Mouse (Mus musculus): ENCODE measurements at regions not wholly inside any gene's neighbourhood (a gene's known extent, or its start where the extent isn't known, plus 50 kb on each side); places are given as distances from the start of the nearest gene placed in this dataset.
"Not testable (repeated sequence)": the region's sequence is repeated elsewhere in the genome, so short reads cannot be mapped to it uniquely, and the experiment has no call there.

GRCm38 (mm10) chr9:4234796-4235195 lies 74.5 kb downstream of the Aasdhppt start:
- no peak for DNase-seq (ENCODE audit: low spot score)

DNA sequence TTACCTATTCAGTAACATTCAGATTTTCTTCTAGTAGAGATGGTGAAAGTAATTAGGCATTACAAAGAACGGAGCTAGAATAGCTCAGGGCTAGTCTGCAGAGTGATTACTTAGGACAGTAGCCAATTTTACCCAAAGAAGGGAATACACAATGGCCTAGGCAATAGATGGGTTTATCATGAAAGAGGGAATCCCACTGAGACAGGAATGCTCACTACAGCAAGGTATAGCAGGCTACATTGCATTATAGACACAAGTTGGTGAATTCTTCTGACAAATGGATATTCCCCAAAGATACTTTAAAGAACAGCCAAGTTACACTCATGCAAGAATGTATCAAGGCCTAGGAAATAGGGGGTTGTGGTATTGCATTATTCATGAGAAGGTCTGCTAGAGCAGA lies 94.7 kb downstream of the Aasdhppt start:
- not testable (repeated sequence) for DNase-seq (ENCODE audit: low spot score)

DNA sequence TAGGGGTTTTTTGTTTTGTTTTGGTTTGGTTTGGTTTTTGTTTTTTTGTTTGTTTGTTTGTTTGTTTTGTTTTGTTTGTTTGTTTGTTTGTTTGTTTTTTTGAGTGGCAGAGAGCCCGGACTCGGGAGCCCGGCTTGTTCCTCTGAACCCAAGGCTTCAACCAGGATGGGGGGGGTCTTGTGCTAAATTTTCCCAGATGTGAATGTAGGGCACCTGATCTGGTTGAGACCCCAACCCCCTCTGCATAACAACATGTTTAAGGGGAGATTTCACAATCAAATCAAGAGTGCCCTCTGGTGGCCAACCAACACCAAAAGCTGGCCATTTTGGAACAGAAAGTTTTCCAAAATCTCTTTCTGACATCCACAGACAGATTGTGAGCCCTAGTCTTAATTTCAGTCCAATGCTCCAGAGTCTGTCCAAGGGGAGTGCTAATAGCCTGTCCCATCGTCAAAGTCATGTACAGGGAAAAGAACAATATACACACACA lies 99.2 kb downstream of the Aasdhppt start:
- no peak for DNase-seq (ENCODE audit: low spot score)

- DNase-seq (ENCODE audit: low spot score): not testable (repeated sequence)
These were observed 116.5 kb downstream of the Aasdhppt start for GRCm38 (mm10) chr9:4192737-4193136.

- not testable (repeated sequence) for DNase-seq (ENCODE audit: low spot score)
These were observed 153.3 kb downstream of the Aasdhppt start for GRCm38 (mm10) chr9:4156011-4156410.

- DNase-seq (ENCODE audit: low spot score): peak; percentile 11
These were observed 170.4 kb downstream of the Aasdhppt start for GRCm38 (mm10) chr9:4138829-4139228.

DNA sequence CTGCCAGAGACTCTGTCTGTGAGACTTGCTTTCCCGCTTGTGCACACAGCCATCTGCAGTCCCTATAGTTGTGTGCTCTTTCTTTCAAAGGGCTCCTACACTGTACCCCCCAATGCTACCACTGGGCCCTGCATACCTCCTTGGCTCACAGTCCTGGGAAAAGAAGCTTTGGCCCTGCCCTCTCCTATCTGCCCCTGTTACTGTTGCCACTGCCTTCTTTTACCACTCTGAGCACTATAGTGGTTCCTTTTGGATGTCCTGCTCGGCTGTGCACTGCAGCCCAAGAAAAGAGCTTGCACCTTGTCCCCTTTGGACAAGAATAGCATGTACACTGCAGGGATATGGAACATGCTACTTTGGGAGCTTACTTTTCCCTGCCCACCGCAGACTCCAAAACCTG lies 216.8 kb downstream of the Aasdhppt start:
- no peak for DNase-seq (ENCODE audit: low spot score)

GRCm38 (mm10) chr9:4082668-4083067 lies 226.6 kb downstream of the Aasdhppt start:
- not testable (repeated sequence) for DNase-seq (ENCODE audit: low spot score)

- no peak for DNase-seq (ENCODE audit: low spot score)
These were observed 248.2 kb downstream of the Aasdhppt start for GRCm38 (mm10) chr9:4061037-4061436.

DNA sequence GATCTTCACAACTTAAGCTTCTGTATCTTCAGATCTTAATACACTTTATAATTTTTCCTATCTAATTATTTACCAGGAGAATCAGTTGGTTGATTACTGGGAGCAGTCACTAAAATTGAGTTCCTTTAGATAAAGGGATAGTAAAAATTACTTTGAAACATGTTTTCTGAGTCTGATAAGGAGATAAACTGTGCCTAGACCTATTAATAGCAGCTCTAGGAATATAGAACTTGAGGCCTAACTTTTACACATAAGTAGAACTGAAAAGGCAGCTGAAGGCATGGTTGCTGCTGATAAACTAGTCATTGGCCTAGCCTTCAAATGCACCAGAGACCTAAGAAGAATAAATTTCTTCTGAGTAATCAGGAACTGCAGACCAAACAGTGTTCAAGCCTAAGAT lies 260.5 kb downstream of the Aasdhppt start:
- no peak for DNase-seq (ENCODE audit: low spot score)

DNA sequence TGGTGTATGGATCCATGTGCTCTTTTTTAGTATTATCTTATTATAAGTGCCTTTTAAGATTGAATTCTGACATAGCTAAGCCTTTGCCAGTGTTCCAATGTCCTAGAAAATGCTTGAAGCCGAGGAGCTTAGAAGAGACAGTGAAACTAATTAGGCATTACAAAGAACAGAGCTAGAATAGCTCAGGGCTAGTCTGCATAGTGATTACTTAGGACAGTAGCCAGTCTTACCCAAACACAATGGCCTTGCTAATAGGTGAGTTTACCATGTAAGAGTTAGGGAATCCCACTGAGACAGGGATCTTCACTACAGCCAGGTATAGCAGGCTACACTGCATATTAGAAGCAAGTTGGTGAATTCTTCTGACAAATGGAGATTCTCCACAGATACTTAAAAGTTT lies 261.6 kb downstream of the Aasdhppt start:
- not testable (repeated sequence) for DNase-seq (ENCODE audit: low spot score)

- DNase-seq (ENCODE audit: low spot score): no peak
These were observed 268.2 kb downstream of the Aasdhppt start for GRCm38 (mm10) chr9:4040871-4041665.

GRCm38 (mm10) chr9:4027181-4027580 lies 282.1 kb downstream of the Aasdhppt start:
- DNase-seq (ENCODE audit: low spot score): not testable (repeated sequence)

DNA sequence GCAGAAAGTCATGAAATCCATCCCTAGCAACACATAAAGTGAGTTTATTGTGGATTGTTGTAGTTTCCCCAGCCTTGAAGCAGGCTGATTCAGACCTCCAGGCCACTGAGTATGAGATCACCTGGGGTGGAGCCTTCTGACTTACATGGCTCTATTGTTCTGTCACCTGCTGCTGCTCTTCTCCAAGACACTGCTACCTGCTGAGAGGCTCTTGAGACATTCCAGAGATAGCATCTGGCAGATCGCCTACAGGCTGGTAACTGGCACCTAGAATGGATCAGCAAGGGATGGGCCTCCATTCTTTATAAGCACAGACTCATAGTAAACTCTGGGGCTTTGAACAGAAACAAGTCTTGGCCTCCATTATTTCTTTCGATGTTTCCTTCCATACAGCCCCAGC lies 289.2 kb downstream of the Aasdhppt start:
- no peak for DNase-seq (ENCODE audit: low spot score)

- DNase-seq (ENCODE audit: low spot score): no peak
These were observed 312.6 kb downstream of the Aasdhppt start for GRCm38 (mm10) chr9:3996686-3997085.

- DNase-seq (ENCODE audit: low spot score): not testable (repeated sequence)
These were observed 320.9 kb downstream of the Aasdhppt start for GRCm38 (mm10) chr9:3988383-3988782.

DNA sequence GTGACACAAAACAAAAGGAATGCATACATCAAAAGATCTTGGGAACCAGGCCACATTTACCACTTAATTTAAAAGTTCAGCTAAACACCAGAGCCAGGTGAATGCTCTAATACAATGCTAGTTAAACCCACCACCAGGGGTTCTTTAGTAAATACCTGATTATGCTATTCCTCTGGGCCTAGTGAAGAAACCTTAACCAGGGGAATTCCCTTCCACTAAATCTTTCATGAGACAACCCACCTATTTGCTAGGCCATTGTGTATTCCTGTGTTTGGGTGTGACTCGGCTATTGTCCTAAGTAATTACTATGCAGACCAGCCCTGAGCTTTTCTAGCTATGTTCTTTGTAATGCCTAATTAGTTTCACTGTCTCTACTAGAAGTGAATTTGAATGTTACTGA lies 321.3 kb downstream of the Aasdhppt start:
- not testable (repeated sequence) for DNase-seq (ENCODE audit: low spot score)
